Mouse (Mus musculus) c-Kit-negative CD71-positive TER-119-positive erythroid progenitor cells, embryonic 14.5 days (primary cell): ENCODE measurements around the gene Zbtb1.

ENCODE experiments used
- DNase-seq: peaks from one replicate; pipeline ENCODE4 v3.0.0-alpha.2; 2013; ENCODE audit warnings: low read depth, low spot score

The Zbtb1 gene

GRCm38 (mm10) chr12:76369978-76370830, at the start of gene Zbtb1:
Zbtb1 (plus strand) TSS chr12:76370266.
- peak; percentile 43 for DNase-seq

DNA sequence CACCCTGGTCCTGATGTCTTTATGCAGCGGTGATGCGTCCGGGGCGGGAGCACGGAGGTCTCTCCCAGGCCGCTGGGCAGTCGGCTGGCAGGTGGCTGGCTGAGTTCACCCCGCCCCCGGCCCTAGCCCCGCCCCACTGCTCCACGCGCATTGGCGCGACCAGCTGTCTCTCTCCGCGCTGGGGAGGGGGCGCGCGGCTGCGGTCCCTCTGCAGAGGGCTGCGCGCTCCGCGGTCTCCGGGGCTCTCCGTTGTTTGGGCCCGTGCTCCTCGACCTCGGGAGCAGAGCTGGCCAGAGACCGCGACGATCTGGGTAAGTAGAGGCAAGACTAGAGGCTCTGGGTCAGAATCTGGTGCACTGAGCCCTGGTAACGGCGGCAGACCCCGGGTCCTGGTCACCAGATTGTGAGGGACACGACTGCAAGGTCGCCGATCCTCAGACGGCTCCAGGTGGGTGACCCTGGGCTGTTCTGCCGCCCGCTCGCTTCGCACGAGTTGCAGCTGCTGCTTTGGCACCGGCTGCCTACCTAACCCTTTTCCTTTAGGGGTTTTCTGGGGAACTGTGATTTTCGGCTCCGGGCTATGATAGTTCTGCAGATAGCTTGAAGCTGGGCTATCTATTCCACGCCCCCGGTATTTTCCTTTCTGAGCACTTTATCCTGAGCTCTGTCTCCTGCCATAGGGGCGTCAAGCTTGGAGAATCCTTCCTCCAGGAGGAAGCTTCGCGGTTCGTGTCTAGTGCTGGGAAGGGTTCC, 45.2 kb upstream of the Zbtb1 start, which contains the start of gene Akap5:
Akap5 (plus strand) TSS at position 213 of the 753 bp plus-strand sequence.
- no peak for DNase-seq

DNA sequence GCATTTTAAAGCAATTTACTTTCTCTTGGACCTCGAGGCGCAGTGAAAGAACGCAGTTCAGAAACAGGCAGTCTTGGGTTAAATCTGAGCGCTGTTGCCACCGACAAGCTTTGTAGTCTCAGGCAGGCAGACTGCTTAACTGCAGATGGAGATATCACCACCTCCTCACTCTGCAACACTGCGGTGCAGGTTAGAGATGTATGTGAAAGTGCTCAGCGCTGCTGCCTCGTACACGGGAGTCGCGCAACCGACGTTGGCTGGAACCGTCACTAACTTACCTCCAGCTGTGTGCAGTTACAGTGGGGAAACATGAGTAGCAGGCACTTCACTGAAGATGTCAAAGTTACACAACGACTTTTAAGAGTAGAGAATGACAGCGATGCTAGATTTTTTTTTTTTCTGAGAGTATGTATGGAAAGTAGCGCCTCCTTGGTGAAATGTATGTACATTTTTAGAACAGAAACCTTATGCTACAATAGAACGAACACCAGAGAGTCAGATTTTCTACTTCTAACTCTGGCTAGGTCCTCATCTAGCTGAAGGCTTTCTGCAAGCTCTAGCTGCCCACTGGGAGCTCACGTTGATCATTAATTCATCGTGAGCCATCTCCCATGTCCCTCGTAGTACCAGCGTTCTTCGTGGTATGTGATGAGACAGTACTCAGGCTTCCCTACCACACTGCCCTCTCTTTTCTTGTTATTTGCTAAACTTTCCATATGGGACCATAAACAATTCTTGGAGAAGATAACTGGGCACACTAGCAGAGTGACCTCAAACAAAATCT, 43.4 kb upstream of the Zbtb1 start:
- DNase-seq: no peak

DNA sequence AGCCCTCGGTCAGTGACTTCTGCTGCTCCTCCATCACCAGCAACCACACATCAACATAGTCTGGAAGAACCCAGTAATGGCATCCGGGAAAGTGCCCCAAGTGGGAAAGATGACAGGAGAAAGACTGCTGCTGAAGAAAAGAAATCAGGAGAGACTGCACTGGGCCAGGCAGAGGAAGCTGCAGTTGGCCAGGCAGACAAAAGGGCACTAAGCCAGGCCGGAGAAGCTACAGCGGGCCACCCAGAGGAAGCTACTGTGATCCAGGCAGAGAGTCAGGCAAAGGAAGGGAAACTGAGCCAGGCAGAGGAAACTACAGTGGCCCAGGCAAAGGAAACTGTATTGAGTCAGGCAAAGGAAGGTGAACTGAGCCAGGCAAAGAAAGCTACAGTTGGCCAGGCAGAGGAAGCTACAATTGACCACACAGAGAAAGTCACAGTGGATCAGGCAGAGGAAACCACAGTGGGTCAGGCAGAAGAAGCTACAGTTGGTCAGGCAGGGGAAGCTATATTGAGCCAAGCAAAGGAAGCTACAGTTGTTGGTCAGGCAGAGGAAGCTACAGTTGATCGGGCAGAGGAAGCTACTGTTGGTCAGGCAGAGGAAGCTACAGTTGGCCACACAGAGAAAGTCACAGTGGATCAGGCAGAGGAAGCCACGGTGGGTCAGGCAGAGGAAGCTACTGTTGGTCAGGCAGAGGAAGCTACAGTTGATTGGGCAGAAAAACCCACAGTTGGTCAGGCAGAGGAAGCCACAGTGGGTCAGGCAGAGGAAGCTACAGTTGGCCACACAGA, 41.3 kb upstream of the Zbtb1 start:
- DNase-seq: no peak

DNA sequence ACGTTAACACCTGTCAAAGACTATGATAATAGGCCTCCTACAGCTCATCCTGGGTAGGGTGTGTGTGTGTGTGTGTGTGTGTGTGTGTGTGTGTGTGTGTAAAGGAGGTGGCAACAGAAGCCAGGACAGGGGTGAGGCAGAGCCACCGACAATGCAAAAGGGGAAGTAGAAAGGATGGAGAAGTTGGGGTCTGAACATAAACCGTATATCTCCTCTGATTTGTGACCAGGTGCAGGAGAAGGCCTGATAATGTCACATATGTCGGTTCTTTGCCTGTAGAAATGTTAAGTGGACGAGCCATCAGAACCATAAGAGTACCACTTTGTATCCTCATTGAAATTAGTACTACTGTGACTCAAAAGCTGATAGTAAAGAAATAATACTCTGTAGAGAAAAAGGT, 36.4 kb upstream of the Zbtb1 start:
- DNase-seq: no peak

GRCm38 (mm10) chr12:76335641-76336040, 34.4 kb upstream of the Zbtb1 start:
- DNase-seq: no peak

GRCm38 (mm10) chr12:76336111-76336965, 33.7 kb upstream of the Zbtb1 start:
- no peak for DNase-seq

DNA sequence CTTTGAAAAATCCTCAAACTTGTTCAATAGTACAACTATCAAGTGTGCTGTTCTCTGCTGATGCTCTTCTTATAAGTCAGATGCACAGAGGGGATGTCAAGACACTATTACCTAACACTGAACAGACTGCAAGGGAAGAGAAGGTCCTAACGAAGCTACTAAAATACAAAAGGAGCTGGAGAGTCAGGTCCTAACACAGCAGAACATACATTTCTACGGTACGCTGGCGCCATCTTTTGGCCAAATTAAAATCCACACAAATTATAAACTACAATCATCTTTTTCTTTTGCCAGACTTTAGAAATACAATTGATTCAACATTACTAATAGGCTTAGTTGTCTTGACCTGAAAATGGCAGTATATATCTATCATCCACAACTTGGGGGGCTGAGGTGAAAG, 29.0 kb upstream of the Zbtb1 start:
- peak; percentile 48 for DNase-seq

- DNase-seq: no peak
Measured at GRCm38 (mm10) chr12:76345759-76346455, 24.2 kb upstream of the Zbtb1 start.

DNA sequence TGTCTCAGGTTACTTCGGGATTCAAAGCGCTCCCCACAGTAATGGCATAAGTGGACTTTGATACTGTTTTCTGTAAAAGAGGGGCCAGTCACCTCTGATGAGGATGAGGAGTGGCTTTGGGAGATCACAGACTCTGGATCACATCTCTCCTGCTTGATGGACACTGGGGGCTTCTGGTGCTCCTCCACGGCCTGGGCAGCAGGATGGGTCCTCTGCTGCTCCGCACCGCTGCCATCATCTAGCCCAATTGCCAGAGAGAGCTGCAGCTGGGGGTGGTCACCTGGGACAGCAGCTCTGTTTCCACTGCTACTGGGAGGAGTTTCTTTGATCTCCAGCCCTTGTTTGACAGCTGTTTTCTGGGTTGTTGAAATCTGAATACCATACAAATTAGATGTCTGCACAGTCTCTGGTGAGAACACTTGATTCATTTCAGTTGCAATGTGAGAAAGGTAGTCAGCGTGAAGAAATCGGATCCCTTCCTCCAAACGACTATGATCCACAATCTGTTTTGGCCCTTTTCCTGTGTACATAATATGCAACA, 20.3 kb upstream of the Zbtb1 start:
- no peak for DNase-seq

- DNase-seq: no peak
Measured at GRCm38 (mm10) chr12:76360868-76361267, 9.2 kb upstream of the Zbtb1 start.

GRCm38 (mm10) chr12:76361405-76362302, 8.4 kb upstream of the Zbtb1 start:
- DNase-seq: no peak

DNA sequence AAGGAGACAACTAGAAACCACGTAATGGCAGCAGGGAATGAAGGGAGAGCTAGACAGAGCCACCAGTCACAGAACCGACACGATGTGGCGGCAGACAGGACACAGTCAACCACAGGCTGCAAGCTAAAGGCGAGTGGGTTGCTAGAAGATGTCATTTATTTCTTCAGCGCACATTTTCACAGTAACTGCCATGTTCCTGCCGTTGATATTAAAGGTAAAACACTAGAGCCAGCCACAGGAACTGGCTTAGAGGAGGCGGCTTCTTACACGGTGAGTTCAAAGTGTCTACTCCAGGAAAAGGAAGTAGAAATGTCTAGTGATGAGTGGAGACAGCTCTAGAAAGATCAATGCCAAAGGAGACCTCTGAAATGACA, 7.8 kb upstream of the Zbtb1 start:
- no peak for DNase-seq

- DNase-seq: no peak
Measured at GRCm38 (mm10) chr12:76366276-76366675, 3.8 kb upstream of the Zbtb1 start.

GRCm38 (mm10) chr12:76367096-76367995, 2.7 kb upstream of the Zbtb1 start:
- no peak for DNase-seq

DNA sequence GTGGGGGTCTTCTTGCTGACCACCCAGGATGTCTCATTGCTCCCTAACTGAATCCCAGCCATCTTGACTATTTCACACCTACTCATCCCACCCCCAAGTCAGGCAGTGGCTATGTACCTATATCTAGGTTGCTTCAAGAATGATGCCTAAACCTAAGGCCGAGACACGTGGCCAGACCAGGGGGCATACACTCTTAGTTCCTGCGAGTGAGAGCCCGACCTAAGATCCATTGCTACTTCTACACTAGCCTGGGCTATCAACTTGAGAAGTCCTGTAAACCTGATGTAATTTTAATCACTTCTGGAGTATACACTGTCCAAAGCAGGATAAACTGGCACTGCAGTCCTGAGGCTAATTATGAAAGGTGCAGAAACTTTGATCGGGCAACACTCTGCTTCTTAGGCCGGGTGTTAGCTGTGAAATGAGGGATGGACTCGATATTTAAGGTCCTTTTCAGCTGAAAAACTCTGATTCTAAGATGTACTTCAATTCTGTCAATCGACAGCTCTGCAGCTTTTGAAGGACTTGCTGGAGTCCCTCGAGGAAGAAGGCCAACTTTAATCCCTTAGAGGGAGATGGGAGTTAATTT, 1.8 kb upstream of the Zbtb1 start:
- DNase-seq: no peak

- DNase-seq: peak; percentile 54
Measured at GRCm38 (mm10) chr12:76368790-76369205, 1.3 kb upstream of the Zbtb1 start.
